Mouse (Mus musculus) c-Kit-negative CD71-positive TER-119-positive erythroid progenitor cells, embryonic 14.5 days (primary cell): ENCODE measurements around the gene Rsph6a.
"Not testable (repeated sequence)": the region's sequence is repeated elsewhere in the genome, so short reads cannot be mapped to it uniquely, and the experiment has no call there.

Source experiments
- DNase-seq: peaks from one replicate; pipeline ENCODE4 v3.0.0-alpha.2; 2013; ENCODE audit warnings: low read depth, low spot score

Rsph6a gene

DNA sequence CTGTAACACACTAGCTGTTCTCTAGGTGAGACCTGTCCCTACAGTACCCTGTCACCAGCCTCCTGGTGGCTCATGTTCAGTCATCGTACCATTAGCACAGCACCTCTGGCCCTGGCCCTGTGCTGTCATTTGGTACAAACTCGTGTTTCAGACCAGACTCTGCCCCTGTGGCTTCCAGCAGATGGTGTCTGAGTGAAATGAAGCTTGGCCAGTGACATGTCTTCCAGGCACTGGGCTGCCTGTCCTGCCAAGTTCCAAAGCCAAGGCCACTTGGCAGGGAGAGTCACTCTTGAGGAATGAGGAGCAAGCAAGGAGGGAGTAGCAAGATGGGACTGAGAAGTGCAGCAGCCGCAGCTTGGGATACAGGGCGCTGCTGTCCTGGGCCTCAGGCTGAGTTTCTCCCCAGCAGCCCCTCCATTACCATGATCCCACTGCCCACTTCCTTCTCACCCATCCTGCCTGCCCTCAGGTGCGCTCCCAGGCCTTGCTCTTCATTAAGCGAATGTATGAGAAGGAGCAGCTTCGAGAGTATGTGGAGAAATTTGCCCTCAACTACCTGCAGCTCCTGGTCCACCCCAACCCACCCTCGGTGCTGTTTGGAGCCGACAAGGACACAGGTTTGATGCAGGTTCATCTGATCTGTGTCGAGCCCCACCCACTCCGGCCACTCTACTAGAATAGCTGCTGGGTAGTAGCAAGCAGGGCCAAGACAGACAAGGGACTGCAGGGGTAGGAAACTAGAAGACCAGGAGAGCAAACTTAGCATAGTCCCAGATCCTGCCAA is 8.0 kb upstream of the Rsph6a start:
- no peak for DNase-seq

DNA sequence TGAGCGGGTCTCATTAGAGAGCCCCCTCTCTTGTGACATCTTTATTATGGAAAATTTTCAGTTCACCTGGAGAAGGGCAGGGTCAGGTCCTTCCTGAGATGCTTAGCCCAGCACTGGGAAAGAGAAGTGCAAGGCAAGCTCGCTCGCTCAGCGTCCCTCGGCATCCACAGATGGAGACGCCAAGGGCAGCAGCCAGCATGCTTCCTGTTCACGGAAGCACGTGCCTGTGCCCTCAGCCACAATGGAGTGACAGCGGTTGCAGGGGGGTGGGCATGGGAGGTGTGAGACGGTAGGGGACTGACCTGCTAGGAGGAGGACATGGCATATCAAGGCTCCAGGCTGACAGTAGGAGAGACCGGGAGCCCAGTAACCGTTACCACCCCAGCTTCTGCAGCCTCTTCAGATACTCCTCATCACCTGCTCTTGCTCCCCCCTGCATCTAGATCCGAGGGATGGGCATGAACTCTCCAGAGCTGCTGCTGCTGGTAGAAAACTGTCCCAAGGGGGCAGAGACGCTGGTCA is 6.4 kb upstream of the Rsph6a start:
- DNase-seq = no peak

DNA sequence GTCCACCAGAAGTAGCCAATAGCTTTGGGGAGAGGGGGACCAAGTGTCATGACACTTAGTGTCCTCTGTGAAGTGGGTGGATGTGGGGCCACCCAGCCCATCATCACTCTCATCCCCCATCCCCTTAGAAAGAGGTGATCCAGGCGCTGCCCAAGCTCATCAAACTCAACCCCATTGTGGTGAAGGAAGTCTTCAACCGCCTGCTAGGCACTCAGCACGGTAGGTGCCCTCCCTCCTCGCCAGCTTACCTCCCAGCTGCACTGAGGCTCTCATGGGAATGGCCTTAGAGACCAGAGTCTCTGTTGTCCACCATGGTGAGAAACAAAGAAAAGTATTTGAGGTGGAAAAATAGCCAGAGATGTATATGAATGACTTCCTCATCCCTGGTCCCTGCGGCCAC is 5.2 kb upstream of the Rsph6a start:
- no peak for DNase-seq

DNA sequence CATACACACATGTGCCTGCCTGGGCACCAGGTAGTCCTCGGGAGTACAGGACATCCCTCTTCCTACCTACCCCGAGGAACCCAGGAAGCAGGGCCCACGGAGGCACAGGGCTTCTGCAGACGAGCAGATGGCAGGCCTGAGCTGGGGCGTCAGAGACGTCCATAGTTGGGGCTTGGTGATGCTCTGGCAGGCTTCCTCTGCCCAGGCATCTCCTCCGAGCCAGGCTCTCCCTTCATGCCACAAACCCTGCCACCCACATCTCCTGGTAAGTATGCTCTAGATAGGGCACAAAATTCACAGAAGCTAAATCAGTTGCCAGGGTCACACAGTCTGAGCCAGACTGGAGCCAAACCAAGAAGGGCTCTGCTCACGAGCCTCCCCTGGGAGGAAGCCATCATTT is 4.3 kb upstream of the Rsph6a start:
- no peak for DNase-seq

DNA sequence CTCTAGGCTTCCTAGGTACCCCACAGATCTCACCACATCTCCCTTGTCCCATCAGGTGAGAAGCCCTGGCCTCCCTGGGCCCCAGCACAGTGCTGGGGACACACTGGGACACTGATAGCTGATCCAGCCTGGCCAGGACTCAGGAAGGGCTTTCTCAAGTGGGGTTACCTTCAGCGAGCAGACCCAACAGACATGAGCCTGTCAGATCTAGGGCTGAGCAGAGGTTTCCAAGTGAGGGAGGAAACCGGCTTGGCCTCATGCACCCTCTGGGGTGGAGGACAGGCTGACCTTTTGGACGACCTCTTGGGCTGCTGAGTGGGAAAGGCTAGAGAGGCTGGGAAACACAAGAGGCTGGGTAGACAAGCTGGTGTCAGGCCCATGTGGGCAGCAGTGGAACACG is 3.3 kb upstream of the Rsph6a start:
- no peak for DNase-seq

DNA sequence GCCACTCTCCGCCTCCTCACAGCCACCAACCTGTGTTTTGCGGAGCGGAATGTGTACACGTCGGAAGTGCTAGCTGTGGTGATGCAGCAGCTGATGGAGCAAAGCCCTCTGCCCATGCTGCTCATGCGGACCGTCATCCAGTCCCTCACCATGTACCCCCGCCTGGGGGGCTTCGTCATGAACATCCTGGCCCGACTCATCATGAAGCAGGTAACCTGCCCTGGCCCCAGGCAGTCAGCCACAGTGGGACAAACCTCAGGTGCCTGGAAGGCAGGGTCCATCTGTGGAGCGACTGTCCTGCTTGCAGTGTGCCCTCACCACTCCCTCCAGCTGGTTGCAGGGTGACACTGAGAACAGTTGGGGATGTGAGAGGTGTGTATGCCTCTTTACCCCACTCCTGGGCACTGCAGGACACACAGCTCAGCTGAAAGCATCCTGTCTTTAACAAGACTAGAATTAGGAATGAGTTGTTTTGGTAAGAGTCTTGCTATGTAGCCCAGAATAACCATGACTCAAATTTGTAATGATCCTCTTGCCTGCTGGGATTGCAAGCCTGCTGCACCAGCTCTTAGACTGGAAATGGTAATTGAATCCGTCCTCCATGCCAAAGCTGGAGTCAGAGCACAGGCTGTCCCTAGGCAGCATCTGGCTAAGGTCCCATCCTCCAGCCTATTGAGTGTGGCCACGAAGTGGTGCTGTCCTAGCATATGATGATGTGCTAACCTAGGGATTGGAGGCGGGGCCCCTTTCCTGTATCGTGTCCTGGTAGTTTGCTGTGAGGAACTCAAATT is 1.9 kb upstream of the Rsph6a start:
- no peak for DNase-seq

DNA sequence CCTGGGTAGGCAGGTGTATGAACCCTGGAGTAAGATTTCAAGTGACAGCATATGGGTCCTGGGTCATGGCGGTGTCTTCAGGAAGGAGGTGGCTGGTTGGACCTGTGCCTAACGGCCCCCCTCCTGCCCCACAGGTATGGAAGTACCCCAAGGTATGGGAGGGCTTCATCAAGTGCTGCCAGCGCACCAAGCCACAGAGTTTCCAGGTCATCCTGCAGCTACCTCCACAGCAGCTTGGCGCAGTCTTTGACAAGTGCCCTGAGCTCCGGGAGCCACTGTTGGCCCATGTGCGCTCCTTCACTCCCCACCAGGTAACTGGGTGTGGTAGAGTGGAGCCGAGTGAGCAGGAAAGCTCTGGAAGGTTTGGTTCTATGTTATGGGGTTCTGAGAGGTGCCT is 1.4 kb upstream of the Rsph6a start:
- DNase-seq = no peak

DNA sequence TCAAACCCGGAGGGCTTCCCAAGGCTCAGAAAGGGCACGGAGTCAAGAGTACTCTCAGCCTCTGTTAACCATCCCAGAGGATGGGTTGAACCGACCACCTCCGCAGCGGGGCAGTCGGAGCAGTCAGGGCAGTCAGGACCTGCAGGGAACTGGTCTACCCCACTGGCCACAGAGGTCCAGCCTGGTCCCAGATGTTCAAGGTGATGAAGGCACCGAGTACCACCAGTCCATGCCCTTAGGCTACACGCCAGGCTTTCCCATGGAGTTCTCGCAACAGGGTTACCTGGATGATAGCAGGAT is 237 bp downstream of the Rsph6a start:
- DNase-seq = no peak

DNA sequence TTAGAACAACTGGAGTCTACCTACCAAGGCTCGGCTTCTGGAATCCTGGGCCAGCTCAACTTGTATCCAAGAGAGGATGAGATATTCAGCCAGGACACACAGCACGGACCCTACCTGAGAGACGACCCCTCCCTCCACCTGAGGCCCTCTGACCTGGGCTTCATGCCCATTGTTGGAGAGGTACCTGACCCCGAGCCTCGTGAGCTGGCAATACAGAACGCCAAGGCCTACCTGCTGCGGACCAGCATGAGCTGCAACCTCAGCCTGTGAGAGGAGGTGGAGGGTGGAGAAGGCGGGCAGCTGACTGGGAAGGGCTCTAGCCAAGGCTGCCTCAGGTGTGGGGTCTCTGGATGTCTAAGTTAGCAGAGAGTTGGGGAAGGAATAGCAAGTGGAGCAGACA is 618 bp downstream of the Rsph6a start:
- DNase-seq = no peak

DNA sequence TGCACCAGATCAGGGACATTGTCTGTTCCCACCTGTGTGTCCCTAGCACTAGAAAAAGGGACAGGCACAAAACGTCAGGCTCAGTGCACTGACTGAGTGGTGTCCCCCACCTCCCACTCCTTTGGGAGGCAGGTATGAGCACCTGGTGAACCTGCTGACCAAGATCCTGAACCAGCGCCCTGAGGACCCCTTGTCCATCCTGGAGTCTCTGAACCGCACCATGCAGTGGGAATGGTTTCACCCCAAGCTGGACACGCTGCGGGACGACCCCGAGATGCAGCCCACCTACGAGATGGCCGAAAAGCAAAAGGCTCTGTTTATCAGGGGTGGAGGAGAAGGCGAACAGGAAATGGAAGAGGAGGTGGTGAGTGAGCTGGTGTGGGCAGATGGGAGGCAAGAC is 2.9 kb downstream of the Rsph6a start:
- DNase-seq = no peak

DNA sequence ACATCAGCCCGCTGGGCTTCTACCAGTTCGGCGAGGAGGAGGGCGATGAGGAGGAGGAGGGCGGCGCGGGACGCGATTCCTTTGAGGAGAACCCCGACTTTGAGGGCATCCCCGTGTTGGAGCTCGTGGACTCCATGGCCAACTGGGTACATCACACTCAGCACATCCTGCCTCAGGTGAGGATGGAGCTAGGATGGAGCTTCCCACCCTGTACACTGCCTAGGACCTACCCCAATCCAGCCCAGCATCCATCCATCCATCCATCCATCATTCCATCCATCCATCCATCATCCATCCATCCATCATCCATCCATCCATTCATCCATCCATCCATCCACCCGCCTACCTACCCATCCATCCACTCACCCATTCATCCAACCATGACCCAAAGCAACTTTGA is 11.4 kb downstream of the Rsph6a start:
- DNase-seq = no peak

DNA sequence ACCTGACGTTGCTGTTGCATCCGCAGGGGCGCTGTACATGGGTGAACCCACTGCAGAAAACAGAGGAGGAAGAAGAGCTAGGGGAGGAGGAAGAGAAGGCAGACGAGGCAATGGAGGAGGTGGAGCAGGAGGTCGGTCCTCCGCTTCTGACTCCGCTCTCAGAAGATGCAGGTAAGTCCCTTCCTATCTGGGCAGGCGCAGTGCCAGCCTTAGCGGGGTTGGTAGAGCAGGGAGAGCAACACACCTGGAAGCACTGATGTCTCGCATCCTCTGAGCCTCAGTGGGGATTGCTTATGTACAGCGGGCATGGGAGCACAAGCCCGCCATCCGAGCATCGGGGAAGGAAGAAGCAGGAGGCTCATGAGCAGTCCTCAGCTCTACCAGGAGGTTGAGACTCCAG is 12.6 kb downstream of the Rsph6a start:
- DNase-seq = no peak

DNA sequence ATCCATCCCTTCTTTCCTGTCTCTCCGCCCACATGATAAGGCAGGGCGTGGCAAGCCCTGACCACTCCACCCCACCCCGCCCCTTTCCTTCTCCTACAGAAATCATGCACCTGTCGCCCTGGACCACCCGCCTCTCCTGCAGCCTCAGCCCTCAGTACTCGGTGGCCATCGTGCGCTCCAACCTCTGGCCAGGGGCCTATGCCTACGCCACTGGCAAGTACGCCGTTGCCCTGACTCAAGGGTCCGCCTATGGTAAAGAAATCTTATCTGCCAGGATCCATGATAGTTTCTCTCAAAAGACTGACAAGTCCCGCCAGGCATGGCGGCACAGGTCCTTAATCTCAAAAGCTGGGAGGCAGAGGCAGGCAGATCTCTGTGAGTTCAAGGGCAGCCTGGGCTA is 13.4 kb downstream of the Rsph6a start:
- no peak for DNase-seq

DNA sequence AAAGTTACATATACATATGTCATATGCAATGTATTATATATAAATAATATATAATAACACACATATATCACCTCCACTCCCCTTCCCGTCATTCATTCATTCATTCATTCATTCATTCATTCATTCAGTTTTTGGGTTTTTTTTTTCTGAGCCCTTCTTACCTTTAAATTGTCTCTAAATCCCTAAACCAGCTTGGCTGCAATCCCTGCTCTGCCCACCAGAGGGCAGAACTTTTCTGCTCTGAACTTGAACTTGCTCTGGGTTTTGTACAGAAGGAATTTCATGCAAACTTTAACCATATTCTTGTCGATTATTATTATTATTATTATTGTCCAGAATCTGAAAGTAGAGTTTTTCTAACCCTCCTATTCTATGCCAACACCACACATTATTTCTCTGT is 14.2 kb downstream of the Rsph6a start:
- peak; percentile 62 for DNase-seq

DNA sequence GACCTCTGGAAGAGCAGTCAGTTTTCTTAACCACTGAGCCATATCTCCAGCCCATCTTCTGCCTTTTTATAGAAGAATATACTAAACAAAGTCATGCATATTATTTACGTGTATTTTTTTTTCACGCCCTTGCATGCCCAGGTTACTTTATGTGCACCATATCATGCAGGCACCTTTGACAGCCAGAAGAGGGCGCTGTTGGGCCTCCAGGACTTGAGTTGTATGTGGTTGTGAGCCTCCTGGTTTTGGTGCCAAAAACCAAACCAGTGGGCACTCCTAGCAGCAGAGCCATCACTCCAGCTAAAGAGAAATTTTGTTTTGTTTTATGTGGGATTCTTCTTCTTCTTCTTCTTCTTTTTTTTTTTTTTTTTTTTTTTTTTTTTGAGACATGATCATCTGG is 15.0 kb downstream of the Rsph6a start:
- DNase-seq = no peak

DNA sequence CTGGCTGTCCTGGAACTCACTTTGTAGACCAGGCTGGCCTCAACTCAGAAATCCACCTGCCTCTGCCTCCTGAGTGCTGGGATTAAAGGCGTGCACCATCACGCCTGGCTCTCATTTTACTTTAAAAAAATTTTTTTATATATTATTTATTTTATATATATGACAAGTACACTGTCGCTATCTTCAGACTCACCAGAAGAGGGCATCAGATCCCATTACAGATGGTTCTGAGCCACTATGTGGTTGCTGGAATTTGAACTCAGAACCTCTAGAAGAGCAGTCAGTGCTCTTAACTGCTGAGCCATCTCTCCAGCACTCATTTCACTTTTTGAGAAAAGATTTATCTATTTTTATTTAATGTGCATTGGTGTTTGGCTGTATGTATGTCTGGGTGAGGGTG is 16.5 kb downstream of the Rsph6a start:
- DNase-seq = not testable (repeated sequence)

DNA sequence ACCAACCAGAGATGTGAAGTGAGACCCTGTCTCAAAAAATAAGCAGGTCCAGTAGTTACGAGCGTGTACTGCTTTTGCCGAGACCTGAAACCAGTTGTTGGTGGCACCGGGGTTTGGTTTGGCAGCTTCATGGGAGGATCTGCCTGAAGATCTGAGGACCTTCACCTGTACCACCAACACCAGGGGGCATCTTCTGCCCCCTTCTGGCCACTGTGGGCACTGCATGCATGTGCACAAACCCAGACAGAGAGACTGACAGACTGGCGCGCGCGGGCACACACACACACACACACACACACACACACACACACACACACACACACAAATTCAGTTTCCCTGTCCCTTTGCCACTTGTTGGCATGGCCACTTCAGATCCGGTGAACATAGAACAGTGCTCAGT is 19.0 kb downstream of the Rsph6a start:
- no peak for DNase-seq

DNA sequence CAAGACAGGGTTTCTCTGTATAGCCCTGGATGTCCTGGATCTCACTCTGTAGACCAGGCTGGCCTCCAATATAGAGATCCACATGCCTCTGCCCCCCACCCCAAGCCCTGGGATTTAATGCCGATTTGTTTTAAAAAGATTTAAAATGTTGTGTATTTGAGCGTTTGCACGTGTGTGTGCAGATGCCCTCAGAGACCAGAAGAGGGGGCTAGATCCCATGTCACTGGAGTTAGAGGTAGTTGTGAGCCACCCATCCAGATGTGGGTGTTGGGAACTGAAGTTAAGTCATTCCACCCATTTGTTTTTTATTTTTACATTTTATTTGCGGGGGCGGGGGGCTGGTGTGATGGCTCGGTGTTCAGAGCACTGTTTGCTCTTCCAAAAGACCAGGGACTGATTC is 20.0 kb downstream of the Rsph6a start:
- no peak for DNase-seq

DNA sequence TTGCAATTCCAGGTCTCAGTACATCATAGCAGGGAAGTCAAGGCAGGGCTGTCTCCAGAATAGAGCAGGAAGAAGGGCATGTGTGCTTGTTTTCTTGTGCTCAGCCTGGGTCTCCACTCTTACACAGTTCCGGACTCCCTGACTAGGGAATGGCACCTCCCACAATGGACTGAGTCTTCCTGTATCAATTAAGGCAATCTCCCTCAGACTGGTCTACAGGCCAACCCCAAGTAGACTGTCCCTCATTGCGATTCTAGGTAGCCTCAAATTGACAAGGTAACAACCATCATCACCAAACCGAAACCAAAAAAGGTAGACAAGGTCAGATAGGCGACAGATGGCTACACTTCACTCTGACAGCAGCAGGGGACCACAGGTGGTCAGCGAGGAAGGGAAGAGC is 20.7 kb downstream of the Rsph6a start:
- DNase-seq = no peak

DNA sequence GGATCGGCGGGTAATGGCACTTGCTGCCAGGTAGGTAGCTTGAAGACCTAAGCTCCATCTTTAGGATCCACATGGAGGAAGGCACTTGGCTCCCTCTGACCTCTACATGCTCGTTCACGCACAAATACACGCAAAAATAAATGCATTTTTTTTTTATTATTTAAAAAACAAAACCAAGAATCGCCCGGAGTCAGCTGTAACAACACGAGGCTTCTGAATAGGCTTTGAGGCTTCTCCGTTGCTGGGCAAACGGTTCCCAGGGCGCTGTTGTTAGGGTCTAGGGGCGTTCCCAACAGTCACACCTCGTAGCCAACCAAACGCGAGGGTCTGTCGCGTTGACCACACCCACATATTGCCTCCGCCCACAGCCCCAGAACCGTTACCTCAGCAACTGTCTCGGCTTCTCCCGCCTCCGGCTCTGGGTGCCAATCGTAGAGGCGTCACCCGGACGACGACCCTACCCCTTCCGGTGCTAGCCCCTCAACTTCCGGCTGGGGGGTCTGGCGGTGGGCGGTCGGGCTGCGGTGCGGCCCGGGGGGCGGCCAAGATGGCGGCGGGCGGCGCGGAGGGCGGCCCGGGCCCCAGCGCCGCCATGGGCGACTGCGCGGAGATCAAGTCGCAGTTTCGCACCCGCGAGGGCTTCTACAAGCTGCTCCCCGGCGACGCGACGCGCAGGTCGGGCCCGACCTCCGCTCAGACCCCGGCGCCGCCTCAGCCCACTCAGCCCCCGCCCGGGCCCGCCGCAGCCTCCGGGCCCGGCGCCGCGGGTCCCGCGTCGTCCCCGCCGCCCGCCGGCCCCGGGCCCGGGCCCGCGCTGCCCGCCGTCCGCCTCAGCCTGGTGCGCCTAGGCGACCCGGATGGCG is 21.5 kb downstream of the Rsph6a start, which contains the start of gene Dmwd:
Gene Dmwd (plus strand): TSS at position 505 of the 863 bp plus-strand sequence.
- peak; percentile 77 for DNase-seq

DNA sequence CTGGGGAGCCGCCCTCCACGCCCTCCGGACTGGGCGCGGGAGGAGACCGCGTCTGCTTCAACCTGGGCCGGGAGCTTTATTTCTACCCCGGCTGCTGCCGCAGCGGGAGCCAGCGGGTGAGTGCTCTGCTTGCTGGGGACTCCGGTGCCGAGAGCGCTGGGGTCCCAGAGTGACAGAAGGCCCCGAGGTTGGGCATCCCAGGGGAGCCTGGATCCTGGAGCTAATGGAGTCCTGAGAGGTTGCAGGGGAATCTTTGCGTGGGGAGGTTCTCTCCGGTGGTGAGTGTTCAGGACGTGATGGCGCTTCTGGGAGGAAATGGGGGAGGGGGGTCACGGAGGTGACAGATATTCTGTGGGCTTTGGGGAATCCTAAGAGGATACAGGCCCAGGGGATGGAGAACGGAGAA is 22.1 kb downstream of the Rsph6a start:
- no peak for DNase-seq

DNA sequence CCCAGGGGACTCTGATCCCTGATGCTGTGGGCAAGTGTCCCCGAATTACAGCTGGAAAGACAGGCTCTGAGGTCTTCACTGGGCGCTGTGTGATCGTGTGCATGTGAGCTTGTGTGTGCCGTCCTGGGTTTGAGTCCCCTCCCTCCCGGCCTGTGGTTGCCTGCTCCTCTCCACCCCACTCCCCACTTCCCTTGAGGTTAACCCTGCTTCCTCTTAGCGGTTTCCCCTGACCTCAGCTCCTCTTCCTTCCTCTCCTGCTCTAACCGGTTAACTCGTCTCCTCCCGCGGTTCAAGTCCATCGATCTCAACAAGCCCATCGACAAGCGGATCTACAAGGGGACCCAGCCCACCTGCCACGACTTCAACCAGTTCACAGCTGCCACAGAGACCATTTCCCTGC is 23.3 kb downstream of the Rsph6a start:
- DNase-seq = no peak
